ENCODE assay signal across 8 mouse cellular contexts in the genomic region with DNA sequence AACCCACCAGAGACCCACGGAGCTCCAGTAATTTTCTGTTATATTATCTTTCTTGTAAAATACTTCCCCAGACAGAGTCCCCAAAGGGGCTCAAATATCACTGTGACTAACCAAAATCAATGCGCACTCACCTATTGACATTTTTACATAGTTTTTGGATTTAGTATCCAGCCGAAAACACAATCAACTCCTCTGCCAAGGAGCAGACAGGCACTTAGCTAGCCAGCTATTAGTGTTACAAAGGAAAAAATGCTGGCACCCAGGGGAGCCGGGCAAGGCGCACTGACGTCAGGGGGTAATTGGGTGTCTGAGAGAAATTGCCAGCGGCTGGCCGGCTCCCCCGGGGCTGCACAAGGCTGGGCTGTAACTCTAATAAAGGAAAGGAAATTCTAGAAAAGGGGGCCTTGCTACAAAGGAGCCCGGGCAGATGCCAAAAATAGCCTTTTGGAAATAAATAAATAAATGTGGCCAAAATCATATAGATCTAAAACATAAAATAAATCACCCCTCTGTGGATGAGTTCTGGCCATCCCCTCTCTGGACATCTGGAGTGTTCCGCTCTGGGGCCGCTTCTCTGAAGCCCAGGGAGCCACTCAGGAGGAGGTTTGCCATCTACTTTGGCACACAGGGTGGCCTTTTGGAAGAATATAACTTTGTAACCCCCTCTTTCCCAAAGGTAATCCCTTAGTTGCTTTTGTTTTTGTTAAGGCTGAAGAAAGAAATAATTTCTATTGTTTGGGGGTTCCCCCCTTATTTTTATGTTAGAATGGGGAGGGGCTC.
DNase-seq lines count a peak whose midpoint lies in the region; ATAC-seq and TF ChIP-seq lines count a peak whose summit lies in the region.
"Had no signal": no experiment of that assay in that cellular context is flagged by ENCODE, and none has a peak within 500 bp of the region (broad histone marks: within the 10 kb centered on the region; RNA-seq: fewer than 3 reads in every experiment).

No protein-coding gene starts in this region.

- peak overlapping the region; percentile 24 for H3K4me2 ChIP-seq in forebrain, embryonic 13.5 days
- no peak overlapping the region for H3K4me2 ChIP-seq in limb, embryonic 11.5 days (ENCODE audit: low read depth, severe bottlenecking)
- 0 out of 2 replicates have a peak overlapping the region, but pooled peaks have one; percentile 4 for H3K4me2 ChIP-seq in midbrain, postnatal 0 days (ENCODE audit: low read depth, low read length, poor library complexity, severe bottlenecking)
- H3K4me2 ChIP-seq: liver, embryonic 13.5 days had no signal

- H3K4me3 ChIP-seq in embryonic facial prominence, embryonic 10.5 days, result peak overlapping the region; percentile 14; the same call in 1 of the 2 replicates
- H3K4me3 ChIP-seq in forebrain, embryonic 13.5 days, result no peak overlapping the region
- H3K4me3 ChIP-seq in limb, embryonic 11.5 days (ENCODE audit: low read depth, low read length), result no peak overlapping the region
- H3K4me3 ChIP-seq in midbrain, postnatal 0 days (ENCODE audit: low read depth, low read length), result no peak overlapping the region
- H3K4me3 ChIP-seq: liver, embryonic 13.5 days had no signal

- peaks cover 100% of the 10 kb centered on the region for H3K4me1 ChIP-seq in embryonic facial prominence, embryonic 10.5 days
- peaks cover 86% of the 10 kb centered on the region for H3K4me1 ChIP-seq in forebrain, embryonic 13.5 days
- peaks cover 85% of the 10 kb centered on the region for H3K4me1 ChIP-seq in limb, embryonic 11.5 days (ENCODE audit: control insufficient read depth, insufficient read depth, low read length)
- H3K4me1 ChIP-seq in midbrain, postnatal 0 days (ENCODE audit: insufficient read depth, low read length), result peaks cover 48% of the 10 kb centered on the region

- ATAC-seq in forebrain, embryonic 13.5 days, result no peak
- ATAC-seq in limb, embryonic 11.5 days (ENCODE audit: insufficient number of reproducible peaks, low FRiP score, low TSS enrichment, low read depth), result no peak
- no peak for ATAC-seq in midbrain, postnatal 0 days (ENCODE audit: low FRiP score)

- peak; percentile 57 for DNase-seq in embryonic facial prominence, embryonic 10.5 days (ENCODE audit: low spot score)
- DNase-seq in limb, embryonic 11.5 days (ENCODE audit: low spot score), result peak; percentile 61
- DNase-seq in midbrain, postnatal 0 days (ENCODE audit: low spot score), result peak; percentile 42
- no peak for DNase-seq in left cerebral cortex, adult 11 months (ENCODE audit: low spot score)
- no peak for DNase-seq in right cerebral cortex, postnatal 4 days
- DNase-seq in kidney, postnatal 25 days, result no peak
- DNase-seq: liver, embryonic 13.5 days had no signal

- H3K27me3 ChIP-seq in embryonic facial prominence, embryonic 10.5 days (replicated peaks; ENCODE audit: low read depth, poor library complexity, severe bottlenecking), result no peaks in the 10 kb centered on the region
- no peaks in the 10 kb centered on the region for H3K27me3 ChIP-seq in forebrain, embryonic 13.5 days
- no peaks in the 10 kb centered on the region for H3K27me3 ChIP-seq in limb, embryonic 11.5 days (ENCODE audit: control insufficient read depth, insufficient read depth, low read length)
- no peaks in the 10 kb centered on the region for H3K27me3 ChIP-seq in midbrain, postnatal 0 days (ENCODE audit: insufficient read depth, low read length)
- H3K27me3 ChIP-seq: liver, embryonic 13.5 days had no signal

- no peak for TF ChIP-seq CTCF in midbrain, postnatal 0 days (IDR thresholded peaks at IDR 0.05)

- H3K27ac ChIP-seq in embryonic facial prominence, embryonic 10.5 days (replicated peaks), result peak overlapping the region; percentile 94
- peak overlapping the region; percentile 93 for H3K27ac ChIP-seq in forebrain, embryonic 13.5 days
- H3K27ac ChIP-seq in limb, embryonic 11.5 days (replicated peaks; ENCODE audit: low read depth, low read length), result peak overlapping the region; percentile 90
- no peak overlapping the region for H3K27ac ChIP-seq in midbrain, postnatal 0 days (ENCODE audit: low read depth, low read length)
- H3K27ac ChIP-seq: liver, embryonic 13.5 days had no signal

- H3K9ac ChIP-seq in forebrain, embryonic 13.5 days, result peak overlapping the region; percentile 37; the same call in 1 of the 2 replicates
- H3K9ac ChIP-seq in limb, embryonic 11.5 days (ENCODE audit: low read length), result no peak overlapping the region
- 0 out of 2 replicates have a peak overlapping the region, but pooled peaks have one; percentile 9 for H3K9ac ChIP-seq in midbrain, postnatal 0 days (replicated peaks; ENCODE audit: low read length, poor library complexity, severe bottlenecking)
- H3K9ac ChIP-seq: liver, embryonic 13.5 days had no signal

- 11% methylated on average over 12 of the region's 12 CpGs for WGBS in embryonic facial prominence, embryonic 10.5 days
- 10% methylated on average over 12 of the region's 12 CpGs for WGBS in forebrain, embryonic 13.5 days
- 14% methylated on average over 12 of the region's 12 CpGs for WGBS in limb, embryonic 11.5 days
- WGBS in midbrain, postnatal 0 days, result 30% methylated on average over 12 of the region's 12 CpGs

- H3K9me3 ChIP-seq in embryonic facial prominence, embryonic 10.5 days, result no peaks in the 10 kb centered on the region
- H3K9me3 ChIP-seq in forebrain, embryonic 13.5 days (replicated peaks), result no peaks in the 10 kb centered on the region
- no peaks in the 10 kb centered on the region for H3K9me3 ChIP-seq in limb, embryonic 11.5 days (ENCODE audit: control insufficient read depth, low read length)
- no peaks in the 10 kb centered on the region for H3K9me3 ChIP-seq in midbrain, postnatal 0 days (ENCODE audit: low read length)
- H3K9me3 ChIP-seq: liver, embryonic 13.5 days had no signal

- H3K36me3 ChIP-seq in embryonic facial prominence, embryonic 10.5 days (replicated peaks), result peaks cover 2% of the 10 kb centered on the region; the same call in 1 of the 2 replicates
- no peaks in the 10 kb centered on the region for H3K36me3 ChIP-seq in forebrain, embryonic 13.5 days (ENCODE audit: poor library complexity, severe bottlenecking)
- no peaks in the 10 kb centered on the region for H3K36me3 ChIP-seq in limb, embryonic 11.5 days (ENCODE audit: control insufficient read depth, insufficient read depth, low read length)
- H3K36me3 ChIP-seq in midbrain, postnatal 0 days (ENCODE audit: insufficient read depth, low read length), result no peaks in the 10 kb centered on the region
- H3K36me3 ChIP-seq: liver, embryonic 13.5 days had no signal

Comparison
In these comparisons a context has a peak if more than half of its experiments do, and no peak if none do; other contexts are left out.
1. DNase-seq: peak in embryonic facial prominence, embryonic 10.5 days (single experiment), limb, embryonic 11.5 days (single experiment) and midbrain, postnatal 0 days (single experiment); none in left cerebral cortex, adult 11 months (single experiment), right cerebral cortex, postnatal 4 days (single experiment) and kidney, postnatal 25 days (0 of 2).